Mouse (Mus musculus): Measurements from ENCODE around the gene Hvcn1.

Hvcn1 gene

GRCm38 (mm10) chr5:122268858-122269604 lies 62.4 kb downstream of the Hvcn1 start:
- no peak for DNase-seq (ENCODE audit: low read depth, low spot score)

GRCm38 (mm10) chr5:122272821-122273220 lies 66.2 kb downstream of the Hvcn1 start:
- no peak for DNase-seq (ENCODE audit: low read depth, low spot score)

DNA sequence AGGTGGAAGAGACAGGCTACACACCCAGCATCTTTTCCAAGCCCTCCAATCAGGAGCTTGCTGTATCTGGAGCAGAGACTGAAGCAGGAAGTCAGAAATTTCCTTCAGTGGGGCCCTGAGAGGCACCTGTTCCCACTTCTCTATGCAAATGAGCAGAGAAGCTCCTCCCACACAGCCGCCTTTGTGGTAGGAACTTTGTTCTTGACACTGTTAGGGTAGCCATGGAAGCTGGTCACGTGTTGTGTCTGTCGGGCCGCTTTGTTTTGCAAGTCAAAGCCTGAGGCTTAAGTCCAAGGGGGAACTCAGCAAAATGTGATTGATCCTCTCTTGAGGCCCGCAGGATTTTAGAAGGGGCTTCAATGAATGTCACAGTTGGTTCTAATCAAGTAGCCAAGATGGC lies 68.2 kb downstream of the Hvcn1 start:
- DNase-seq (ENCODE audit: low read depth, low spot score), result no peak

GRCm38 (mm10) chr5:122278946-122279345 lies 72.3 kb downstream of the Hvcn1 start:
- DNase-seq (ENCODE audit: low read depth, low spot score), result no peak

DNA sequence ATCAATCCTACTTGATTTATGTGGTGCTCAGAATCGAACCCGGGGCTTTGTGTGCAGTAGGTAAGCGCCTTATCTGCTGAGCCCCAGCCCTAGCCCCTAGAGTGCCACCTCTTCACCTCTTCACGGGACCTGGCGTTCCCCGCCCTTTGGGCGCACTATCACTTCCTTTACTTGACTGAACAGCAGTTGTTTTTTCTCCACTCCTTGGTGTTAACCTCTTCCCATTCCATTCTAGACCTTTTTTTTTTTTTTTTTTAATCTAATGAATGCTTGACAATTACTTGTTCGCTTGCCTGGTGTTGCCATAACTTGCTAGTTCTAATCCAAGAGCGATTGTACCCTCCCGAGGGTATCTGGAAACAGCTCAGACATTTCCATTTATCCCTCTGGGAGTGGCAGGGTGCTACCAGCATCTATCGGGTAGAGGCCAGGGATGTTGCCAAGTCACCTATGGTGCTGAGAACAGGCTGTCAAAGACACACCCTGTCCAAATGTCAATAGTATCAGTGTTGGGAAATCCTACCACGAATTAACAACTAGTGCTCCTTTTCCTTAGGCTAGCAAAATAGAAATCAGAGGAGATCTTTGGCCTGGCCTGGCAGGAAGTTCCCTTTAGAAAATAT lies 73.3 kb downstream of the Hvcn1 start:
- DNase-seq (ENCODE audit: low read depth, low spot score), result peak; percentile 64

GRCm38 (mm10) chr5:122280422-122280826 lies 73.8 kb downstream of the Hvcn1 start:
- no peak for DNase-seq (ENCODE audit: low read depth, low spot score)

- peak; percentile 85 for DNase-seq (ENCODE audit: low read depth, low spot score)
Measured at GRCm38 (mm10) chr5:122280827-122281462, 74.3 kb downstream of the Hvcn1 start.

DNA sequence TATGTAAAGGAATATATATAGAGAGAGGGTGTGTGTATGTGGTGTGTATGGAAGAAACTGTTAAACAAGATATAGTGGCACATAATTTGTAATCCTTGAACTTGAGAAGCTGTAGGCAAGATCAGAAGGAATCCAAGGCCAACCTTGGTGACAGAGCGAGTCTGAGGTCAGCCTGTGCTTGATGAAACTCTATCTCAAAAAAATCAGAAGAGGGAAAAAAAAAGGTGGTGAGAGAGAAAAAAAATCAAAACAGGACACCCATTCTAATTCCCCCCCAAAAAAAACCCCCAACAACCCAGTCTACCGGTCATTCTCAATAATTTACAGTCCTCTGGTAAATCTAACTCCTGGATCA lies 77.2 kb downstream of the Hvcn1 start:
- DNase-seq (ENCODE audit: low read depth, low spot score), result no peak

DNA sequence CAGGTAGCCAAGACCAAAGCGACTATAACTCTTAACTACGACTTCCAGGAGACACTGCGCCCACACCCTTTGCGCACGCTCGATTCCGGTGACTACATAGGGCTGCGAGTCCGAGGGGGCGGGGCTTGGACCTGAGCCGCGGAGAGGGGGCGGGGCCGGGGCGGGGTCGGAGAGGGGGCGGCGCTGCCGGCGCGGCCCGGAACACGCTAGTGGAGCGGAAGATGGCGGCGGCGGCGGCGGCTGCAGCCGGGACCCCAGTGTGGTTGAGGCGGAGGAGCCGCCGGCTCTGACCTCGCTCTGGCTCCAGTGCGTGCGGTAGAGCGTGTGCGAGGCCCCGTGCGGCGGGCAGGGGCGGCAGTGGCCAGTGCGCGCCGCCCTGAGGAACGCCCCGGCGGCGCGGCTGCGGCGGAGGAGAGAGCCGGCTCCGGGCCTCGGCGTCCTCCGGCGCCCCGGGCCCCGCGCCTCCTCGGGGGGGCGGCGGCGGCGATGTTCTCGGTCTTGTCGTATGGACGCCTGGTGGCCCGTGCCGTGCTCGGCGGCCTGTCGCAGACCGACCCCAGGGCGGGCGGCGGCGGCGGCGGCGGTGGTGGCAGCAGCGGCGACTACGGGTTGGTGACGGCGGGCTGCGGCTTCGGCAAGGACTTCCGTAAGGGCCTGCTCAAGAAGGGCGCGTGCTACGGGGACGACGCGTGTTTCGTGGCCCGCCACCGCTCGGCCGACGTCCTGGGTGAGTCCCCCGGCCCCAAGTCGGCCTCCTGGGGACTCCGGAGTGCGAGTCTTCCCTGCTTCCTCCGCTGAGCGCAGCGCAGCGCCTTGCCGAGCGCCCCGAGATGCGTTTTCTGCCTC lies 77.8 kb downstream of the Hvcn1 start, which contains the start of gene Pptc7:
Gene Pptc7 (plus strand): TSS at position 183 of the 846 bp plus-strand sequence.
- peak; percentile 94 for DNase-seq (ENCODE audit: low read depth, low spot score)

DNA sequence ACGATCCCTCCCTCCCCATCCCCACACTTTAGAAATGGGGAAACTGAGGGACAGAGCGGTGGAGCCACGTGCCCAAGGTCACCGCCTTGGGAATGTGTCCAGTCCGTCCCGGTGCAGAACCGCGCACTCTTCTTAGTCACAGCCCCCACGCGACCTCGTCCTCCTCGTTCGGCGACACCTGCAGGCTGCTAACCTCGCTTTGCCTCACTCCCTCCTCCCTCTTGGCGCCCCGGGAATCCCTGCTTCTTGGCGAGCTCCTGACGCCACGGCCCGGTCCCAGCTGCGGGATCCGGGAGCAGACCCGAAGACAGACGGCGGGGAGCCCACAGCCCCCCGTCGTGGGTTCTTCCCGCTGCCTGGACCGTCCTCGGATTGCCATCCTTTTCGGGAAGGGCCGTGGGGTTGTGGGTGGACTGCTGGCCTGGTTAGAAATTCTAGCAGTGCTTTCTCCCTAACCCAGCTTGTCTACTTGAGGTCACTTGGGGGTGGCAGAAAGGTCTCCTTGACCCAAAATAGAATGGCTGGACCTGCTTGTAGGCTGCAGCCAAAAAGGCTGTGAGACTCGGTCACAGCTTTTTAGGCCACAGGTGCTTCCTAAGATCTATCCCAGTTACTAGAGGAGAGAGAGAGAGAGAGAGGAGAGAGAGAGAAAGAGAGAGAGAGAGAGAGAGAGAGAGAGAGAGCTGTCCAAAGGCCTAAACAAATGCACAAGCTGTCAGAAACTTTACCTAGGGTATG lies 78.6 kb downstream of the Hvcn1 start:
- DNase-seq (ENCODE audit: low read depth, low spot score), result peak; percentile 69

DNA sequence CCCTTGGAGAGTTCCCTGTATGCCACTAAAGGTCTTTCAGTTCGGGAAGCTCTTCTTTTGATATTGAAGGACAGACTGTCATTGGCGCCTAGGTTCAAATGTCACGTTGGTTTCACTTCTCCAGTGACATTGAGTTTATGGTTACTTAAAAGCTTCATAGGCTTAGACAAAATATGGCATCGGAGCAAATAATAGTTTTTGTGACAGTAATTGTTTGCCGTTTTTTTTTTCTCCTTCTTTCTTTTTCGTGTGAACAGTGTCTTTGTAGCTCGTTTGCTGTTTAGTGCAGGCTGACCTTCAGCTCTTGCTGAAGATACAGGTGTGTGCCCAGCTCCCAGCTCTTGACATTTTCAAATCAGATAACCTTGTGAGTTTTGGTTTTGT lies 79.2 kb downstream of the Hvcn1 start:
- no peak for DNase-seq (ENCODE audit: low read depth, low spot score)

- DNase-seq (ENCODE audit: low read depth, low spot score), result no peak
Measured at GRCm38 (mm10) chr5:122286191-122286590, 79.6 kb downstream of the Hvcn1 start.

- DNase-seq (ENCODE audit: low read depth, low spot score), result no peak
Measured at GRCm38 (mm10) chr5:122287026-122287425, 80.4 kb downstream of the Hvcn1 start.

DNA sequence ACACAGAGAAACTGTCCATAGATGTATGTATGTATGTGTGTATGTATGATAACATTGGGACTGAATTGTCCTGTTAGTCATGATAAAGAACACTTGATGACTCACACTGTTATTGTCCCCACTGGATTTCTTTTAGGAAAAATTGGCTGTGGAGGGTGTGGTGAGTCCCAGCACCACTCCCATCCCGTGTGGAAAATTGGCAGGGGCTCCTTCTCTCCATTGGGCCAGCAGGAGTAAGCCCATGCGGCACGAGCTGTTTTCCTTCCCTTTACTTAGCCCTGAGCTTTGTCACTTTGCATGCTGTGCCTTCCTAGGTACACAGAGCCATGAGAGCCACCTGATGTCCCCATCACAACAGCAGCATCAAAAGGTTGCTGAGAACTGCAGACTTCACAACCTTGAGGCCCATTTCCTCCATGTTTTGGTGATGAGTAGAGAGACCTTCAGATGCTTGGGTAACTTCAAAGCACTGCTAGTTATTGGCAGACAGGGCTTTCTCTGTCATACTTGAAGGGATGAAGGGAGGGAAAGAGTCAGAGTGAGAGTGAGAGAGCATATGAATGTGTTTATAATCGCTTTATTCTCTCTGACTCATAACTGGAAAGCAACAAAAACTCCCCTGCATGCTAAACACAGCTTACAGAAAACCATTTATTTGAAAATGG lies 81.7 kb downstream of the Hvcn1 start:
- DNase-seq (ENCODE audit: low read depth, low spot score), result no peak

GRCm38 (mm10) chr5:122291149-122291548 lies 84.5 kb downstream of the Hvcn1 start:
- no peak for DNase-seq (ENCODE audit: low read depth, low spot score)
